Mouse (Mus musculus) embryonic facial prominence, embryonic 14.5 days (tissue): ENCODE data around the gene Mgst3. TPM values are rescaled to one million over a fixed set of nuclear protein-coding genes. Genes with fewer than 3 reads are reported as not detected.
A peak's percentile ranks its signal among the peaks of the same experiment; 100 is the strongest.

Experiments used
- ATAC-seq: fragments of 200-750 bp; cut with Nextera tagmentation; 2 replicates; pipeline ENCODE4 v1.8.0; 2017; ENCODE audit warnings: low read depth, moderate number of reproducible peaks, moderate TSS enrichment
- DNase-seq: peaks from one replicate; pipeline ENCODE4 v3.0.0-alpha.2; 2015; ENCODE audit warnings: low spot score
- H3K27ac ChIP-seq: fragments of 300-500 bp; sonication (generic); replicated peaks from 2 replicates; pipeline ENCODE4 v1.5.1; 2014; ENCODE audit warnings: low read depth, mild to moderate bottlenecking, low read length, moderate library complexity
- H3K27me3 ChIP-seq: fragments of 300-500 bp; sonication (generic); replicated peaks from 2 replicates; pipeline ENCODE4 v1.6.1; 2014; ENCODE audit warnings: low read length; ENCODE audit not compliant: control insufficient read depth, insufficient read depth
- H3K36me3 ChIP-seq: fragments of 300-500 bp; sonication (generic); 2 replicates; pipeline ENCODE4 v1.6.1; 2014; ENCODE audit warnings: low read length, mixed read lengths; ENCODE audit not compliant: control insufficient read depth, insufficient read depth
- H3K4me1 ChIP-seq: fragments of 300-500 bp; sonication (generic); 2 replicates; pipeline ENCODE4 v1.6.1; 2014; ENCODE audit warnings: antibody characterized with exemption, low read length; ENCODE audit not compliant: control insufficient read depth, insufficient read depth
- H3K4me2 ChIP-seq: fragments of 300-500 bp; sonication (generic); 2 replicates; pipeline ENCODE4 v1.6.1; 2014; ENCODE audit warnings: low read depth, mild to moderate bottlenecking, low read length, moderate library complexity, mixed read lengths
- H3K4me3 ChIP-seq: fragments of 300-500 bp; sonication (generic); 2 replicates; pipeline ENCODE4 v1.5.1; 2014; ENCODE audit warnings: low read depth, mild to moderate bottlenecking, low read length
- H3K9ac ChIP-seq: fragments of 300-500 bp; sonication (generic); 2 replicates; pipeline ENCODE4 v1.6.1; 2014; ENCODE audit warnings: low read depth, mild to moderate bottlenecking, low read length, moderate library complexity, mixed read lengths
- H3K9me3 ChIP-seq: fragments of 300-500 bp; sonication (generic); 2 replicates; pipeline ENCODE4 v1.6.1; 2016; ENCODE audit warnings: low read length; ENCODE audit not compliant: control insufficient read depth
- WGBS: fragments of 180-500 bp; shearing (Covaris S2); extraction: QIAGEN DNeasy Blood & Tissue Kit; methylation state at CpG from one replicate; pipeline ENCODE4 v1.1.7; 2014; 5-methylcytosine and 5-hydroxymethylcytosine counted together
- polyA plus RNA-seq: library from polyadenylated mRNA; unstranded; fragments of >200 nt; fragmentation: Nextera tagmentation; extraction: Ambion mirVana; gene quantifications from 2 replicates; pipeline ENCODE4 v1.2.1, GENCODE M21; 2014

Gene Mgst3
- polyA plus RNA-seq, 1 experiment from 2014 or later = 86.9 TPM

GRCm38 (mm10) chr1:167391241-167391640 is 2.4 kb downstream of the Mgst3 start:
- no peak for ATAC-seq
- no peak for DNase-seq
- no peaks in the 10 kb centered on the region for H3K9me3 ChIP-seq
- H3K4me2 ChIP-seq = no peak overlapping the region
- WGBS = 66% methylated on average over 6 of the region's 6 CpGs
- H3K4me1 ChIP-seq = no peaks in the 10 kb centered on the region
- peaks cover 11% of the 10 kb centered on the region; the same call in 1 of the 2 replicates for H3K27me3 ChIP-seq
- no peak overlapping the region for H3K27ac ChIP-seq
- no peak overlapping the region for H3K4me3 ChIP-seq
- H3K36me3 ChIP-seq = no peaks in the 10 kb centered on the region
- no peak overlapping the region; the same call in 1 of the 2 replicates for H3K9ac ChIP-seq

GRCm38 (mm10) chr1:167390381-167390780 is 3.3 kb downstream of the Mgst3 start:
- H3K9ac ChIP-seq = no peak overlapping the region
- H3K4me1 ChIP-seq = no peaks in the 10 kb centered on the region
- no peaks in the 10 kb centered on the region for H3K9me3 ChIP-seq
- peaks cover 6% of the 10 kb centered on the region; the same call in 1 of the 2 replicates for H3K27me3 ChIP-seq
- H3K27ac ChIP-seq = no peak overlapping the region
- no peak for ATAC-seq
- no peak overlapping the region for H3K4me3 ChIP-seq
- DNase-seq = peak; percentile 27
- no peak overlapping the region for H3K4me2 ChIP-seq
- 52% methylated on average over 4 of the region's 4 CpGs for WGBS
- H3K36me3 ChIP-seq = no peaks in the 10 kb centered on the region

- Histone ChIP-seq H3K27me3 (peaks cover 3% of the 10 kb centered on the region; the same call in 1 of the 2 replicates), H3K4me1 (no peaks in the 10 kb centered on the region), H3K27ac (no peak overlapping the region), H3K36me3 (no peaks in the 10 kb centered on the region), H3K9me3 (no peaks in the 10 kb centered on the region), H3K9ac (no peak overlapping the region), H3K4me3 (no peak overlapping the region), H3K4me2 (no peak overlapping the region)
- WGBS = 90% methylated on average over 7 of the region's 7 CpGs
- no peak for ATAC-seq
- DNase-seq = no peak
These were observed 4.1 kb downstream of the Mgst3 start for GRCm38 (mm10) chr1:167389584-167389983.

GRCm38 (mm10) chr1:167388571-167388970 is 5.1 kb downstream of the Mgst3 start:
- Histone ChIP-seq H3K9ac (no peak overlapping the region), H3K4me1 (no peaks in the 10 kb centered on the region), H3K27me3 (peaks cover 3% of the 10 kb centered on the region; the same call in 1 of the 2 replicates), H3K4me2 (no peak overlapping the region), H3K9me3 (no peaks in the 10 kb centered on the region), H3K4me3 (no peak overlapping the region), H3K27ac (no peak overlapping the region), H3K36me3 (no peaks in the 10 kb centered on the region)
- no peak for DNase-seq
- no peak for ATAC-seq
- WGBS = 85% methylated on average over 6 of the region's 6 CpGs

GRCm38 (mm10) chr1:167387796-167388195 is 5.8 kb downstream of the Mgst3 start:
- ATAC-seq (no peak), DNase-seq (no peak)
- Histone ChIP-seq H3K9me3 (no peaks in the 10 kb centered on the region), H3K9ac (no peak overlapping the region), H3K27me3 (peaks cover under 1% of the 10 kb centered on the region; the same call in 1 of the 2 replicates), H3K4me2 (no peak overlapping the region), H3K4me1 (no peaks in the 10 kb centered on the region), H3K27ac (no peak overlapping the region), H3K4me3 (no peak overlapping the region), H3K36me3 (no peaks in the 10 kb centered on the region)
- WGBS = 75% methylated on average over 3 of the region's 3 CpGs

GRCm38 (mm10) chr1:167387310-167387709 is 6.3 kb downstream of the Mgst3 start:
- no peaks in the 10 kb centered on the region for H3K36me3 ChIP-seq
- WGBS = 61% methylated on average over 2 of the region's 2 CpGs

GRCm38 (mm10) chr1:167386466-167386865 is 7.2 kb downstream of the Mgst3 start:
- DNase-seq (no peak), ATAC-seq (no peak)
- no peak overlapping the region for H3K4me2 ChIP-seq
- WGBS = 50% methylated on average over 2 of the region's 2 CpGs
- H3K9ac ChIP-seq = no peak overlapping the region
- no peaks in the 10 kb centered on the region; the same call in 1 of the 2 replicates for H3K27me3 ChIP-seq
- H3K4me1 ChIP-seq = no peaks in the 10 kb centered on the region
- H3K27ac ChIP-seq = no peak overlapping the region
- H3K4me3 ChIP-seq = no peak overlapping the region
- no peaks in the 10 kb centered on the region for H3K9me3 ChIP-seq
- no peaks in the 10 kb centered on the region for H3K36me3 ChIP-seq

More at GRCm38 (mm10) chr1:167387310-167387709, 6.3 kb downstream of the Mgst3 start:
- H3K9me3 ChIP-seq = no peaks in the 10 kb centered on the region
- no peaks in the 10 kb centered on the region for H3K4me1 ChIP-seq
- no peak overlapping the region for H3K9ac ChIP-seq
- no peaks in the 10 kb centered on the region; the same call in 1 of the 2 replicates for H3K27me3 ChIP-seq
- no peak overlapping the region for H3K4me3 ChIP-seq
- DNase-seq (no peak), ATAC-seq (no peak)
- H3K27ac ChIP-seq = no peak overlapping the region
- H3K4me2 ChIP-seq = no peak overlapping the region

GRCm38 (mm10) chr1:167385636-167386035 is 8.0 kb downstream of the Mgst3 start:
- Histone ChIP-seq H3K9ac (no peak overlapping the region), H3K27me3 (no peaks in the 10 kb centered on the region; the same call in 1 of the 2 replicates), H3K27ac (no peak overlapping the region), H3K9me3 (no peaks in the 10 kb centered on the region), H3K4me3 (no peak overlapping the region), H3K36me3 (no peaks in the 10 kb centered on the region), H3K4me1 (no peaks in the 10 kb centered on the region), H3K4me2 (no peak overlapping the region)
- WGBS = 53% methylated on average over 5 of the region's 5 CpGs
- DNase-seq (no peak), ATAC-seq (no peak)

GRCm38 (mm10) chr1:167385211-167385610 is 8.4 kb downstream of the Mgst3 start:
- H3K27ac ChIP-seq = no peak overlapping the region
- no peak overlapping the region for H3K4me2 ChIP-seq
- WGBS = 93% methylated on average over 2 of the region's 2 CpGs
- H3K9me3 ChIP-seq = no peaks in the 10 kb centered on the region
- no peak overlapping the region for H3K4me3 ChIP-seq
- no peak overlapping the region for H3K9ac ChIP-seq
- no peaks in the 10 kb centered on the region for H3K4me1 ChIP-seq
- no peaks in the 10 kb centered on the region for H3K36me3 ChIP-seq
- ATAC-seq = no peak
- no peaks in the 10 kb centered on the region; the same call in 1 of the 2 replicates for H3K27me3 ChIP-seq
- DNase-seq = no peak
